Mouse (Mus musculus) erythroblast, embryonic 14.5 days (primary cell): ENCODE measurements around the gene Wrnip1.

Experiments
- GATA1 ChIP-seq: IDR thresholded peaks from 2 replicates; pipeline ENCODE4 v1.6.1; 2012; ENCODE audit warnings: low read length, inconsistent platforms, mixed read lengths
- TAL1 ChIP-seq: IDR thresholded peaks from 3 replicates; pipeline ENCODE4 v1.6.1; 2012; ENCODE audit warnings: low read length, inconsistent platforms, mixed read lengths

- TF ChIP-seq GATA1 = no peak
- no peak for TF ChIP-seq TAL1
These were observed 632 bp downstream of the Wrnip1 start, which contains the start of gene D930007J09Rik for GRCm38 (mm10) chr13:32802259-32803081.
